Mouse (Mus musculus) cortical plate, adult 2 months (tissue): ENCODE results near the gene Sh3rf3.

Experiments
- CTCF ChIP-seq: fragments of 200-500 bp; IDR thresholded peaks from 2 replicates; pipeline ENCODE4 v1.5.1; 2011; ENCODE audit warnings: mild to moderate bottlenecking, control low read depth, low read length; ENCODE audit not compliant: insufficient read depth; ENCODE audit errors: extremely low read depth
- POLR2A ChIP-seq: fragments of 200-500 bp; IDR thresholded peaks from 2 replicates; pipeline ENCODE4 v1.6.1; 2011; ENCODE audit warnings: mild to moderate bottlenecking, low read length, control low read depth; ENCODE audit not compliant: insufficient read depth; ENCODE audit errors: extremely low read depth

DNA sequence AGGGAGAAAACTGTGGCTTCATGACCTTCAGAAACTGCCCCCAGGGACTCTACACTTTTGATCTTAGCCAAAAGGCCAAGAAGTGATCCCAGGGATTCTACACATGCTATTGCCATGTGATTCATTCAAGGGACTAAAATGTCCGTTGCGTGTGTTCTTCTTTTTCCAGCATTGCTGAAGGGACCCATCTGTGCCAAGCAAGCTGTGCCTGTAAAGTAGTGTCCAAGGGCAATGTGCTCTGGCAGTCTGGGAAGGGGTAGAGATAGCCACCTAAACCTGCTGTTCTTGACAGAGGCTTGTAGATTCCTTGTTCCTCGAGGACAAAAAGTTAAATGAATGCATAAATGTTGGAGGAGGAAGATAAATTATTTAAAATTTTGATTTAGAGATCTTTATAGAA is 178.5 kb downstream of the Sh3rf3 start:
- TF ChIP-seq CTCF (no peak), POLR2A (no peak)
